Comparison of ENCODE assay signal across 8 mouse cellular contexts in the genomic region with DNA sequence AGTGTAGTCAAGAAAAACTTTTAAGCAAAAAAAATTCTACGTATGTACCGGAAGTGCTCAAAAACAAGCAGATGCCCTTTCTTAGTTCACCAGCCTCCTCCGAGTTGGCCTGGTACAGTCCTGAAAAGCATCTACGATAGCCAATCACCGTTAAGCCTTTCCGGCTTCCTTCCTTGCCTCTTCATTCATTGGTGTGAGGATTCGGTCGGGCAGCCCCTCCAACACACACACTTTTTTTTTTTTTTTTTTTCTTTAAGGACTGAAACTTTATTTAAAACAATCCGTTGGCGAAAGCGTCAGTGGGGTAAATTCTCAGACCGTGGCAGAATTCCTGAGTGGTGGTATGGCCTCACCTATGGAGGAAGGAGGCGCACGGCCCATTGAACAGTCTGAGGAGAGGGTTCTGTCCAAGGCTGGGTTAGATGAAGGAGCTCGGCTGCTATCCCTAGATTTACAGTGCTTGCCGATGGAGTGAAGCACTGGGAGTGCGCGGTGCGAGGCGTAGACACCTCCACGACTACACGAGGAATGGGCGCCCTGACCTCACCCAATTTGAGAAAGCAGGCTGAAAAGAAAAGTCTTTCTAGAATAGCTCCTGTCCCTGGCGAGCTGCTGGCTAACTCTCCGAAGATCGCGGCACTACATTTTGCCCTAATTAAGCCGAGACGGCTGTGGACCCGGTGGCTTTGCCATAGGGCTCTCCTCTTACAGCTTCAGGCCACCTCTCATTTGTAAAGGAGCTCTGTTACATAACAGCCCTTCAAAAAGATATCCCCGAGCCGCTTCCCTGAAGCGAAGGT. TPM values are rescaled to one million over a fixed set of nuclear protein-coding genes. Genes with fewer than 3 reads are reported as not detected.
DNase-seq lines count a peak whose midpoint lies in the region; ATAC-seq and TF ChIP-seq lines count a peak whose summit lies in the region.

No protein-coding gene starts in this region.

- H3K4me3 ChIP-seq in forebrain, postnatal 0 days (ENCODE audit: low read depth, low read length), result peak overlapping the region; percentile 94
- H3K4me3 ChIP-seq in hindbrain, embryonic 12.5 days, result peak overlapping the region; percentile 94

- TF ChIP-seq CTCF in forebrain, postnatal 0 days (IDR thresholded peaks at IDR 0.05; ENCODE audit: low read depth), result no peak

- peak overlapping the region; percentile 59 for H3K9ac ChIP-seq in forebrain, postnatal 0 days
- peak overlapping the region; percentile 97 for H3K9ac ChIP-seq in hindbrain, embryonic 12.5 days

- H3K4me2 ChIP-seq in forebrain, postnatal 0 days (ENCODE audit: low read depth), result peak overlapping the region; percentile 69
- peak overlapping the region; percentile 85 for H3K4me2 ChIP-seq in hindbrain, embryonic 12.5 days (replicated peaks)

- H3K9me3 ChIP-seq in forebrain, postnatal 0 days (ENCODE audit: low read length), result no peaks in the 10 kb centered on the region
- H3K9me3 ChIP-seq in hindbrain, embryonic 12.5 days (replicated peaks), result no peaks in the 10 kb centered on the region

- H3K36me3 ChIP-seq in forebrain, postnatal 0 days (ENCODE audit: insufficient read depth), result no peaks in the 10 kb centered on the region
- peaks cover 3% of the 10 kb centered on the region for H3K36me3 ChIP-seq in hindbrain, embryonic 12.5 days

- peak; percentile 97 for DNase-seq in MEL-GATA-1-ER (ENCODE audit: extremely low read depth, low read depth)
- DNase-seq in c-Kit-positive CD71-positive TER-119-positive erythroid progenitor cells, embryonic 14.5 days (ENCODE audit: low spot score), result peak; percentile 94
- DNase-seq in forebrain, postnatal 0 days, result no peak
- peak; percentile 45 to 63 for DNase-seq in layer of hippocampus, postnatal 25 days (ENCODE audit: extremely low spot score in 1 of 2, low spot score in 1 of 2)
- DNase-seq in lung, postnatal 10 days, result peak; percentile 92
- peak; percentile 99 for DNase-seq in retina, postnatal 1 day
- peak; percentile 63 for DNase-seq in urinary bladder, adult 2 months (ENCODE audit: low spot score)

- H3K4me1 ChIP-seq in forebrain, postnatal 0 days (ENCODE audit: insufficient read depth), result peaks cover 6% of the 10 kb centered on the region; the same call in 1 of the 2 replicates
- H3K4me1 ChIP-seq in hindbrain, embryonic 12.5 days, result peaks cover 12% of the 10 kb centered on the region

- H3K27me3 ChIP-seq in forebrain, postnatal 0 days (ENCODE audit: insufficient read depth, low read length), result no peaks in the 10 kb centered on the region
- no peaks in the 10 kb centered on the region for H3K27me3 ChIP-seq in hindbrain, embryonic 12.5 days

- peak; percentile 95 for ATAC-seq in forebrain, postnatal 0 days
- ATAC-seq in hindbrain, embryonic 12.5 days (ENCODE audit: low FRiP score), result peak; percentile 96

- under 1% methylated on average over 33 of the region's 33 CpGs for WGBS in forebrain, postnatal 0 days
- WGBS in hindbrain, embryonic 12.5 days, result under 1% methylated on average over 33 of the region's 33 CpGs

- peak overlapping the region; percentile 97 for H3K27ac ChIP-seq in forebrain, postnatal 0 days (ENCODE audit: low read depth, low read length)
- peak overlapping the region; percentile 97 for H3K27ac ChIP-seq in hindbrain, embryonic 12.5 days

RNA-seq across cellular contexts. Expression of gene Zdhhc5, which starts 0.8 kb away (rescaled TPM):
- total RNA-seq in forebrain, postnatal 0 days (2014; rRNA removed), result 22.9 and 27.5 TPM in 2 replicates
- 13.1 TPM in 2 replicates for polyA plus RNA-seq in forebrain, postnatal 0 days (2015; fragmentation: Nextera tagmentation; extraction: Ambion mirVana)
- 30.0 and 33.8 TPM in 2 replicates for polyA plus RNA-seq in hindbrain, embryonic 12.5 days (2016; fragmentation: Nextera tagmentation; extraction: Ambion mirVana)
- 10 to 100 TPM; 37.3 to 37.7 TPM for total RNA-seq in layer of hippocampus, postnatal 25 days (2021)
- polyA plus RNA-seq in urinary bladder, adult 2 months (2012; rRNA removed), result 41.3 and 46.0 TPM in 2 replicates

RNA-seq across cellular contexts. Expression of gene Clp1, which starts 11.4 kb away (rescaled TPM):
- total RNA-seq in forebrain, postnatal 0 days (2014; rRNA removed), result 13.2 and 18.7 TPM in 2 replicates
- polyA plus RNA-seq in forebrain, postnatal 0 days (2015; fragmentation: Nextera tagmentation; extraction: Ambion mirVana), result 15.6 and 15.8 TPM in 2 replicates
- 35.0 and 37.0 TPM in 2 replicates for polyA plus RNA-seq in hindbrain, embryonic 12.5 days (2016; fragmentation: Nextera tagmentation; extraction: Ambion mirVana)
- total RNA-seq in layer of hippocampus, postnatal 25 days (2021), result 1 to 10 TPM; 8.1 to 8.7 TPM
- 15.4 and 20.7 TPM in 2 replicates for polyA plus RNA-seq in urinary bladder, adult 2 months (2012; rRNA removed)

RNA-seq across cellular contexts. Expression of gene Ypel4, which starts 18.1 kb away (rescaled TPM):
- 14.8 and 15.0 TPM in 2 replicates for total RNA-seq in forebrain, postnatal 0 days (2014; rRNA removed)
- polyA plus RNA-seq in forebrain, postnatal 0 days (2015; fragmentation: Nextera tagmentation; extraction: Ambion mirVana), result 7.4 and 9.3 TPM in 2 replicates
- polyA plus RNA-seq in hindbrain, embryonic 12.5 days (2016; fragmentation: Nextera tagmentation; extraction: Ambion mirVana), result 21.0 and 22.4 TPM in 2 replicates
- total RNA-seq in layer of hippocampus, postnatal 25 days (2021), result 10 to 100 TPM; 60.0 to 67.5 TPM
- 17.0 and 17.5 TPM in 2 replicates for polyA plus RNA-seq in urinary bladder, adult 2 months (2012; rRNA removed)

RNA-seq across cellular contexts. Expression of gene Gm19426, which starts 27.7 kb away (rescaled TPM):
- total RNA-seq in forebrain, postnatal 0 days (2014; rRNA removed), result 2.2 and 3.0 TPM in 2 replicates
- 2.2 and 2.6 TPM in 2 replicates for polyA plus RNA-seq in forebrain, postnatal 0 days (2015; fragmentation: Nextera tagmentation; extraction: Ambion mirVana)
- 9.7 and 10.9 TPM in 2 replicates for polyA plus RNA-seq in hindbrain, embryonic 12.5 days (2016; fragmentation: Nextera tagmentation; extraction: Ambion mirVana)
- total RNA-seq in layer of hippocampus, postnatal 25 days (2021), result 1 to 10 TPM; 1.8 to 2.2 TPM
- 3.1 and 3.2 TPM in 2 replicates for polyA plus RNA-seq in urinary bladder, adult 2 months (2012; rRNA removed)

RNA-seq across cellular contexts. Expression of gene Tmx2, which starts 36.8 kb away (rescaled TPM):
- 115 and 130 TPM in 2 replicates for total RNA-seq in forebrain, postnatal 0 days (2014; rRNA removed)
- polyA plus RNA-seq in forebrain, postnatal 0 days (2015; fragmentation: Nextera tagmentation; extraction: Ambion mirVana), result 206 and 248 TPM in 2 replicates
- 172 and 181 TPM in 2 replicates for polyA plus RNA-seq in hindbrain, embryonic 12.5 days (2016; fragmentation: Nextera tagmentation; extraction: Ambion mirVana)
- 100 to 1,000 TPM; 217 to 249 TPM for total RNA-seq in layer of hippocampus, postnatal 25 days (2021)
- polyA plus RNA-seq in urinary bladder, adult 2 months (2012; rRNA removed), result 63.6 and 67.7 TPM in 2 replicates
